Mouse (Mus musculus) erythroblast, embryonic 14.5 days (primary cell): ENCODE data around the gene Slc25a39.

ENCODE experiments used
- GATA1 ChIP-seq: IDR thresholded peaks from 2 replicates; pipeline ENCODE4 v1.6.1; 2012; ENCODE audit warnings: low read length, inconsistent platforms, mixed read lengths
- TAL1 ChIP-seq: IDR thresholded peaks from 3 replicates; pipeline ENCODE4 v1.6.1; 2012; ENCODE audit warnings: low read length, inconsistent platforms, mixed read lengths

DNA sequence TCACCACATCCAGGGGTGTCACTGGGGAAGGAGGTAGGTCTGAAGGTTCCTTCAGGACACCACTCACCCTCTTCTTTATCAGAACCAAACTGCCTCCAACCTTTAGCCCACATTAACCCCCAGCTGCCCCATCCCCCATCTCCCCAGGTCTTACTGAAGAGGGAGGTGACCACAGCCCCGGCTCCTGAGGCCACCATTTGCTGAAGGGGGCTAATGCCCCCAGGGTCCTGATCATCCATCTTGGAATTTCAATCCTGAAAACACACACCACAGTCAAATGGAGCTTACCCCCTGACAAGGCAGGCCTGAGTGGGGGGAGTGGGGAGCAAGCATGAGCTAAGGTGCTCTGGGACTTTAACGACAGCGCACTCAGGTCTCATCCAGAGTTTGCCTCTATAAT lies 1.3 kb downstream of the Slc25a39 start:
- TF ChIP-seq TAL1 (no peak), GATA1 (no peak)
